ENCODE assay signal across 17 mouse cellular contexts in genomic region chr14:57556922-57557321, GRCm38 (mm10). TPM values are rescaled to one million over a fixed set of nuclear protein-coding genes. Genes with fewer than 3 reads are reported as not detected.
"Had no signal": no experiment of that assay in that cellular context is flagged by ENCODE, and none has a peak within 500 bp of the region (broad histone marks: within the 10 kb centered on the region; RNA-seq: fewer than 3 reads in every experiment).

No protein-coding gene starts in this region.

- H3K4me3 ChIP-seq: neural tube, embryonic 13.5 days; neural tube, embryonic 15.5 days; stomach, embryonic 15.5 days had no signal

- H3K9me3 ChIP-seq: neural tube, embryonic 13.5 days; neural tube, embryonic 15.5 days; stomach, embryonic 15.5 days had no signal

- H3K27ac ChIP-seq: neural tube, embryonic 13.5 days; neural tube, embryonic 15.5 days; stomach, embryonic 15.5 days; stomach, postnatal 0 days had no signal

- H3K9ac ChIP-seq: neural tube, embryonic 13.5 days; neural tube, embryonic 15.5 days; stomach, embryonic 15.5 days had no signal

- H3K4me1 ChIP-seq: neural tube, embryonic 13.5 days; neural tube, embryonic 15.5 days; stomach, embryonic 15.5 days had no signal

- DNase-seq: retina, postnatal 1 day; right cerebral cortex, adult 18-20 months; right cerebral cortex, postnatal 14 days; right cerebral cortex, postnatal 25 days; right cerebral cortex, postnatal 4 days; spleen, adult 18-20 months; thymus, adult 18-20 months; thymus, adult 2 months; thymus, postnatal 14 days; thymus, postnatal 25 days; thymus, postnatal 36 days; thymus, postnatal 4 days had no signal

- H3K4me2 ChIP-seq: neural tube, embryonic 13.5 days; neural tube, embryonic 15.5 days; stomach, embryonic 15.5 days had no signal

- H3K27me3 ChIP-seq: neural tube, embryonic 13.5 days; neural tube, embryonic 15.5 days; stomach, embryonic 15.5 days had no signal

- H3K36me3 ChIP-seq: stomach, embryonic 15.5 days had no signal

RNA-seq across cellular contexts. Expression of gene Il17d, which starts 32.3 kb away (rescaled TPM):
- total RNA-seq: neutrophil, adult 5-6 weeks had no signal
